Mouse (Mus musculus) intestine, embryonic 15.5 days (tissue): ENCODE results near the gene Btnl6. TPM values are rescaled to one million over a fixed set of nuclear protein-coding genes. Genes with fewer than 3 reads are reported as not detected.

Experiments used
- ATAC-seq: fragments of 200-750 bp; cut with Nextera tagmentation; 2 replicates; pipeline ENCODE4 v1.8.0; 2017; ENCODE audit warnings: moderate TSS enrichment, moderate library complexity
- H3K27ac ChIP-seq: fragments of 300-500 bp; sonication (generic); 2 replicates; pipeline ENCODE4 v1.5.1; 2015; ENCODE audit warnings: mild to moderate bottlenecking, inconsistent platforms
- H3K27me3 ChIP-seq: fragments of 300-500 bp; sonication (generic); replicated peaks from 2 replicates; pipeline ENCODE4 v1.6.1; 2015; ENCODE audit warnings: inconsistent platforms
- H3K36me3 ChIP-seq: fragments of 300-500 bp; sonication (generic); 2 replicates; pipeline ENCODE4 v1.6.1; 2015; ENCODE audit warnings: inconsistent platforms
- H3K4me1 ChIP-seq: fragments of 300-500 bp; sonication (generic); replicated peaks from 2 replicates; pipeline ENCODE4 v1.6.1; 2015; ENCODE audit warnings: inconsistent platforms
- H3K4me2 ChIP-seq: fragments of 300-500 bp; sonication (generic); replicated peaks from 2 replicates; pipeline ENCODE4 v1.6.1; 2015; ENCODE audit warnings: mild to moderate bottlenecking, inconsistent platforms
- H3K4me3 ChIP-seq: fragments of 300-500 bp; sonication (generic); replicated peaks from 2 replicates; pipeline ENCODE4 v1.5.1; 2015; ENCODE audit warnings: inconsistent platforms
- H3K9ac ChIP-seq: fragments of 300-500 bp; sonication (generic); 2 replicates; pipeline ENCODE4 v1.6.1; 2015; ENCODE audit warnings: inconsistent platforms
- H3K9me3 ChIP-seq: fragments of 300-500 bp; sonication (generic); 2 replicates; pipeline ENCODE4 v1.6.1; 2016; ENCODE audit warnings: inconsistent platforms
- WGBS: fragments of 180-500 bp; shearing (Covaris S2); methylation state at CpG from one replicate; pipeline ENCODE4 v1.1.7; 2015; 5-methylcytosine and 5-hydroxymethylcytosine counted together
- polyA plus RNA-seq: library from polyadenylated mRNA; unstranded; fragments of >200 nt; fragmentation: Nextera tagmentation; extraction: Ambion mirVana; gene quantifications from 2 replicates; pipeline ENCODE4 v1.2.1, GENCODE M21; 2015

Gene Btnl6
- polyA plus RNA-seq, result 13.1 and 15.2 TPM in 2 replicates

DNA sequence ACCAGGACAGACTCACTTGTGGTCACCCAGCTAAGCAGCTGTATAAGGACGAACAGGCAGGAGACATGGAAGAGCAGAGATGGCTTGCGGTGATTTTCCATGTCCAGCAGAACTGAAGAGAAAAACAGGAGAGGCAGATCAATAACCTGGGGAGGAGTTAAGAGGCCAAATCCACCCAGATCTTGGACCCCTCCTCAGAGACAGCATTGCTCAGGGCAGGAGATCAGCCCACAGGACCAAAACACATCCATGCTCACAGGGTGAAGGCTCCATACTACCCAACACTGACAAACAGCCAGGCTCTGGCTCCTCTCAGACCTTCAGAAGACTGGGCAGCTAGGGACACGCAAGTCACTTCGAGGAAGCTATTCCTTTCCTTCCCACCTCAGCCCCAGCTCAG lies at the start of gene Btnl6:
Gene Btnl6, minus strand, starts transcription at position 101 of the 400 bp plus-strand sequence.
- H3K27me3 ChIP-seq, result 0 out of 2 replicates have a peak, but pooled peaks cover 2% of the 10 kb centered on the region
- no peak for ATAC-seq
- H3K4me2 ChIP-seq, result peak within 1 kb of the TSS; percentile 22
- no peaks in the 10 kb centered on the region for H3K9me3 ChIP-seq
- WGBS, result 90% methylated on average over 4 of the region's 4 CpGs
- 0 out of 2 replicates have a peak within 1 kb of the TSS, but pooled peaks have one; percentile 6 for H3K4me3 ChIP-seq
- H3K9ac ChIP-seq, result peak within 1 kb of the TSS; percentile 13; the same call in 1 of the 2 replicates
- H3K27ac ChIP-seq, result peak within 1 kb of the TSS; percentile 62
- no peaks in the 10 kb centered on the region for H3K36me3 ChIP-seq
- H3K4me1 ChIP-seq, result no peaks in the 10 kb centered on the region

DNA sequence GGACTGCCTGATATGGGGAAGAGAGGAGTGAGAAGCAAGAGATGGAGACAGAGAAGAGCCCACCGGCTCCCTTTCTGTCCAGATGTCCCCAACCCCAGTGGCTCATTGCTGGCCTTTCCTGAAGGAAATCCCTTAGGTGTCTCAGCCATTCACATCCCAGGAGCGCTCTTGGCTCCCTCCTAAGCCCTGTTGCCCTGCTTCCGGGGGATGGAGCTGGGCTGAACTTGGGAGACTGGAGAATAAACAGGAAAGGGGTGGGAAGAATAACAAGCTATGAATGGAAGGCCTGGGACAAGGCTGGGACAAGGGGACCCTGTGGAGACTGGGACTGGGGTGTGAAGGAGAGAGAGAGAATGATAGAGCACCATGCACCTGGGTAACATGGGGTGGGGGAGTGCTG lies 47.6 kb upstream of the Btnl6 start:
- ATAC-seq, result 0 out of 2 replicates have a peak, but pooled peaks have one; percentile 21
- H3K27me3 ChIP-seq, result no peaks in the 10 kb centered on the region
- H3K4me3 ChIP-seq, result peak overlapping the region; percentile 10
- no peak overlapping the region for H3K9ac ChIP-seq
- no peaks in the 10 kb centered on the region for H3K9me3 ChIP-seq
- WGBS, result 42% methylated on average over 3 of the region's 3 CpGs
- no peaks in the 10 kb centered on the region for H3K36me3 ChIP-seq
- peak overlapping the region; percentile 70 for H3K27ac ChIP-seq
- peak overlapping the region; percentile 39 for H3K4me2 ChIP-seq
- H3K4me1 ChIP-seq, result peaks cover 10% of the 10 kb centered on the region

DNA sequence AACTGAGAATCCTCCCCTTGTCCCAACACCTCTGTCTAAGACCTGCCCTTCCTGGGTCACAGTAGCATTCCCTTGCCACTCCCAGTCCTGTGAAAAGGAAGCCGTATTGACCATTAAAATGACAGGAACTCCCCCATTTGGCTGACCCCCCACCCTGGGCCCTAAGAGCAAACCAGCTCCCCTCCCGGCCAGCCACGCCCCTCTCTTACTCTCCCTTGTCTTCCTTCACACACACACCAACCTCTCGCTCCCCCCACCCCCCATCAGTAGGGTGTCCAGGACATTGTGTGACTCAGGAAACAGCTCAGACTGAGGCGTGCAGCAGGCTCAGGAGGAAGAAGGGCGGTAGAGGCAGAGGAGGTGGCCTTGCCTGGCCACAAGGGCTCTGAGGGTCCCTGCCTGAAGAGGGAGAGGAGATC lies 46.9 kb upstream of the Btnl6 start, which contains the start of gene Notch4:
Gene Notch4, plus strand, starts transcription at position 266 of the 419 bp plus-strand sequence.
- Histone ChIP-seq H3K9me3 (no peaks in the 10 kb centered on the region), H3K4me1 (peaks cover 10% of the 10 kb centered on the region), H3K4me2 (peak within 1 kb of the TSS; percentile 39), H3K36me3 (no peaks in the 10 kb centered on the region), H3K27ac (peak within 1 kb of the TSS; percentile 70), H3K9ac (no peak within 1 kb of the TSS), H3K4me3 (peak within 1 kb of the TSS; percentile 10), H3K27me3 (no peaks in the 10 kb centered on the region)
- 7% methylated on average over 6 of the region's 6 CpGs for WGBS
- ATAC-seq, result peak; percentile 49

DNA sequence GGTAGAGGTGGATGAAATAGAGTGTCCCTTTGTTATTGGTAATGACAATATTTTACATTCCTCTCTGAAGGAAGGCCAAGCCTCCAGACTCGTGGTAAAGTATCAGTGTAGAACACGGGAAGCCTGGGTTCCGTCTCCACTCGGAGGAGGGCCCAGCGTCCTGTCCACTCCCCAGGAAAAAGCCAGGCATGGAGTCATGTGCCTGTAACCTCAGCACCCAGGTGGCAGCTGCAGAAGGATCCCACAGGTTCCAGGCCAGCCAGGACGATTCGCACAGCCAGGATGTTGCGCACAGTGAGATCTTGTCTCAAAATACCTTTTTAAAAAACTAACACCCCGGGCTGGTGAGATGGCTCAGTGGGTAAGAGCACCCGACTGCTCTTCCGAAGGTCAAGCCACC lies 46.2 kb upstream of the Btnl6 start:
- no peaks in the 10 kb centered on the region for H3K27me3 ChIP-seq
- H3K4me2 ChIP-seq, result no peak overlapping the region
- no peak for ATAC-seq
- no peak overlapping the region for H3K9ac ChIP-seq
- no peak overlapping the region for H3K4me3 ChIP-seq
- no peaks in the 10 kb centered on the region for H3K9me3 ChIP-seq
- no peak overlapping the region for H3K27ac ChIP-seq
- H3K36me3 ChIP-seq, result no peaks in the 10 kb centered on the region
- WGBS, result 66% methylated on average over 11 of the region's 11 CpGs
- peaks cover 10% of the 10 kb centered on the region for H3K4me1 ChIP-seq

DNA sequence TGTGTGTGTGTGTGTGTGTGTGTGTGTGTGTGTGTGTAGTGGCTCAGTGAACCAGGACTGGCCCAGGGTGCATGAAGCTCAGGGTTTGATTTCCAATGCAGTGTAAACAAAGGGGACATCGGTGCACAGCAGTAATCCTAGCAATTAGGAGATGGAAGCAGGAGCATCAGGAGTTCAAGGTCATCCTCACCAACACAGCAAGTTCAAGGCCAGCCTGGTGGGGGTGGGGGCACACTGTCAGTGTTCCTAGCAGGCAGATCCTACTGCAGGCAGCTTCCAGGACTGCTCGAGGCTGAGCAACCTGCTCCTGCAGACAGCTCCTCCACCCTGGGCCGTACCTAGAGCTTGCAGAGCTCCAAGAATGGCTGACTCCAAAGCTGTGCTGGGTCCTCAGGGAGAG lies 45.4 kb upstream of the Btnl6 start:
- H3K27ac ChIP-seq, result no peak overlapping the region
- H3K4me2 ChIP-seq, result no peak overlapping the region
- H3K4me3 ChIP-seq, result no peak overlapping the region
- no peak for ATAC-seq
- H3K27me3 ChIP-seq, result no peaks in the 10 kb centered on the region
- H3K36me3 ChIP-seq, result no peaks in the 10 kb centered on the region
- H3K9me3 ChIP-seq, result no peaks in the 10 kb centered on the region
- WGBS, result 60% methylated on average over 3 of the region's 3 CpGs
- H3K9ac ChIP-seq, result no peak overlapping the region
- peaks cover 10% of the 10 kb centered on the region for H3K4me1 ChIP-seq

DNA sequence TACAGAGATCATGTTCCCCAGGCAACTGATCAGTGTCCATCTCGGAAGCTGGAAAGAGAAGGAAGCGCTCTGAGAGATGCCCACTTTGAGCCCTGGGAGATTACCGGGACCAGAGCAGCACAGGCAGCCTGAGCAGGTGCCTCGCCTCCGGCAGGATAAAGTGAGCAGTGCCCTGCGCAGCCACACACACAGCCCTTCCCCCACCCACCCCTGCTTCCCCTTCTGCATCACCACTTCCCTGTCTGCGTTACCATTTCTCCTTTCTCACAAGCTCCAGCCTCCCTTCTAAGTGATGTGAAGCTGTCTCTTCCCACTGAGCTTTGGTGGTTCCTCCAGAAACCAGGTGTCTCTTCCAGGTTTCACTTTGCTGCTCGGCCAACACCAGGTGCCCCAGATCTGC lies 44.0 kb upstream of the Btnl6 start:
- ATAC-seq, result no peak
- WGBS, result 54% methylated on average over 8 of the region's 8 CpGs
- Histone ChIP-seq H3K4me2 (no peak overlapping the region), H3K4me1 (peaks cover 10% of the 10 kb centered on the region), H3K9ac (no peak overlapping the region), H3K9me3 (no peaks in the 10 kb centered on the region), H3K4me3 (no peak overlapping the region), H3K27ac (0 out of 2 replicates have a peak overlapping the region, but pooled peaks have one; percentile 51), H3K36me3 (no peaks in the 10 kb centered on the region), H3K27me3 (no peaks in the 10 kb centered on the region)

DNA sequence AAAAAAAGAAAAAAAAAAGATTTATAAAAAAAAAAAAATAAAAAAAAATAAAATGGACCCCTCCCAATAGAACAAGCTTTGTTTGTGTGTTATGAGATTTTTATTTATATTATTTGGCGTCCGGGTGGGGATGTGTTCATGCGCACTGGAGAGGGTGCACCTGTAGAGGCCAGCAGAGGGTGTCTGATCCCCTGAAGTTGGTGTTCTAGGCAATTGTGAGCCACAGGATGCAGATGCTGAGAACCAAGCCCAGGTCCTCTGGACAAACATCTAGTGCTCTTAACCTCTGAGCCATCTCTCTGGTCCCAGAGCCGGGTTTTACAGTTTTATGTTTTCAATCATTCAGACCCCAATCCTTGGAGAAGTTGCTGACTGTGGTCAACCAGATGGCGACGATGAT lies 43.3 kb upstream of the Btnl6 start:
- ATAC-seq, result no peak
- 90% methylated on average over 6 of the region's 6 CpGs for WGBS

DNA sequence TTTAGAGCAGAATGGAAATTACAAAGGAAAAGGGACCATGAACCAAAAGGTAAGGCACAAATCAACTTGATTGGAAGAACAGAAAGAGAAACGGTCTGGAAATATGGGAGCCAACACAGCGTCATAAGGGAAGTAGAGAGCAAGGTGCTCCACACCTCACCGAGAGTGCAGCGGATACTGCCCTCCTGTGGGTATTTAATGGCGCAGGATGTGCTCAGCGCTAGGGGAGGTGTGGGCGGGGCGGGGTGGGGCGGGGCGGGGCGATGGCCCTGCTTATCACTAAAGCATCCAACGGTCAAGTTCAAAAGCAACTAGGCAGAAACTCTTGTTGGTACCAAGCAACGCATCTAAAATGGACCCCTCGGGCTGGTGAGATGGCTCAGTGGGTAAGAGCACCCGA lies 42.7 kb upstream of the Btnl6 start:
- H3K4me2 ChIP-seq, result no peak overlapping the region

More for the DNA sequence above, 43.3 kb upstream of the Btnl6 start:
- peaks cover 10% of the 10 kb centered on the region for H3K4me1 ChIP-seq
- H3K27ac ChIP-seq, result no peak overlapping the region
- no peaks in the 10 kb centered on the region for H3K27me3 ChIP-seq
- H3K4me3 ChIP-seq, result no peak overlapping the region
- H3K36me3 ChIP-seq, result no peaks in the 10 kb centered on the region
- no peak overlapping the region for H3K4me2 ChIP-seq
- H3K9me3 ChIP-seq, result no peaks in the 10 kb centered on the region
- H3K9ac ChIP-seq, result no peak overlapping the region

DNA sequence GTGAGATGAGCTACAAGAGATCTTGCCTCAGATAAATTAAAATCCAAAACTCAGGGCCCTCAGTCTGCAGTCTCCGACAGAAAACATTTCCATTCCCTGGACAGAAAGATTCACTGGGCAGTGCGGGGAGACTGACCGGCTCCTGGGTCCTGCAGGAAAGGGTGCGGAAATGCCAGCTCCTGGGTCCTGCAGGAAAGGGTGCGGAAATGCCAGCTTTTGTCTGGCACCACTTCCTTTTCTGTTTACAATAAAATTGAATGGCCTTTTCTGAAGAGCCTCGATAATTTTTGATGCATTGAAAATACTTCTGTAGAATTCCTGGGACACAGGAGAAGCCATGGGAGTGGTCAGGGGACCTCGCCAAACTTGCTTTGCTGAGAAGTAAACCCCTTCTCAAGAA lies 42.0 kb upstream of the Btnl6 start:
- no peaks in the 10 kb centered on the region for H3K9me3 ChIP-seq
- no peak overlapping the region for H3K27ac ChIP-seq
- ATAC-seq, result no peak
- peaks cover 3% of the 10 kb centered on the region for H3K4me1 ChIP-seq
- H3K27me3 ChIP-seq, result no peaks in the 10 kb centered on the region
- no peak overlapping the region for H3K9ac ChIP-seq
- no peak overlapping the region for H3K4me2 ChIP-seq
- no peak overlapping the region for H3K4me3 ChIP-seq
- H3K36me3 ChIP-seq, result no peaks in the 10 kb centered on the region
- 82% methylated on average over 7 of the region's 7 CpGs for WGBS

More for the DNA sequence above, 42.7 kb upstream of the Btnl6 start:
- no peaks in the 10 kb centered on the region for H3K9me3 ChIP-seq
- no peak overlapping the region for H3K4me3 ChIP-seq
- no peak overlapping the region for H3K9ac ChIP-seq
- no peaks in the 10 kb centered on the region for H3K27me3 ChIP-seq
- peaks cover 10% of the 10 kb centered on the region for H3K4me1 ChIP-seq
- ATAC-seq, result peak; percentile 59
- WGBS, result 24% methylated on average over 15 of the region's 15 CpGs
- H3K27ac ChIP-seq, result no peak overlapping the region
- no peaks in the 10 kb centered on the region for H3K36me3 ChIP-seq

DNA sequence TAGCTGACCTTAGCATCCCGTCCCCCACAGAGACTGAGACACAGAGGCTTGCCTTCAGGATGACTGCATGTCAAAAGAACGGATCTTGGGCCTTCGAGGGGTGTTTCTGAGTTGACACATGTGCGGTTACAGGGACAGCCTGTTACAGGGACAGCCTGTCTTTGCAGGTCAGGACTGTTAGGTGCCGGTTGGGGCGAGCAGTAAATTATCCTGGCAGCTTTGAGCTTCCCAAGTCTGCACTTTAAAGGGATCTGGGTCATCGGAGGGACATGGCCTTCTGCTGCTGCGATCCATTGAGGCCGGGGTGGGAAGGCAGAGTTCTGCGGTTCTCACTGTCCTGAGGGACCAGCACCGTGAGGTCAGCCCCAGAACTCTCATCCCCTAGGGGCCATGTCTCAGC lies 40.3 kb upstream of the Btnl6 start:
- WGBS, result 59% methylated on average over 11 of the region's 11 CpGs
- no peaks in the 10 kb centered on the region for H3K27me3 ChIP-seq
- no peak for ATAC-seq
- H3K4me3 ChIP-seq, result no peak overlapping the region
- H3K4me1 ChIP-seq, result no peaks in the 10 kb centered on the region
- no peak overlapping the region for H3K9ac ChIP-seq
- H3K9me3 ChIP-seq, result no peaks in the 10 kb centered on the region
- H3K4me2 ChIP-seq, result no peak overlapping the region
- no peaks in the 10 kb centered on the region for H3K36me3 ChIP-seq
- no peak overlapping the region for H3K27ac ChIP-seq

DNA sequence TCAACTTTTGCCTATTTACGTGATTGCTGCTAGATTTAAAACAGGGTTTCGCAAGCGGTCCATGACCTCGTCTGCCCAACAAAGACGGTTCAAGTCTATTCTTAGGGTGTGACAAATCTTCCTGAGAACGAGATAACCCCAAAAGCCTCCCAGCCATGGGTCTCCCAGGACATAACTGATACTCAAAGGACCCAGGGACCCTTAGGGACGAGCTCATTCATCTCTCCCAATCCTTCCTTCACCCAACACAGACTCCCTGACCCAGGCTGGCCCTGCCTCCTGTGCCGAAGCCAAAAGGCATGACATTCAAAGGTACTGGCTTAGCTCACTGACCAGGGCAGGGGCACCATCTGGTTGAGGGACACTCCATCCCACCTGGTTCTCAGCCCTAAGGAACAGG lies 39.3 kb upstream of the Btnl6 start:
- Histone ChIP-seq H3K9me3 (no peaks in the 10 kb centered on the region), H3K27ac (no peak overlapping the region), H3K36me3 (no peaks in the 10 kb centered on the region), H3K4me2 (no peak overlapping the region), H3K4me1 (no peaks in the 10 kb centered on the region), H3K27me3 (no peaks in the 10 kb centered on the region), H3K4me3 (no peak overlapping the region), H3K9ac (no peak overlapping the region)
- 76% methylated on average over 8 of the region's 8 CpGs for WGBS
- ATAC-seq, result no peak

DNA sequence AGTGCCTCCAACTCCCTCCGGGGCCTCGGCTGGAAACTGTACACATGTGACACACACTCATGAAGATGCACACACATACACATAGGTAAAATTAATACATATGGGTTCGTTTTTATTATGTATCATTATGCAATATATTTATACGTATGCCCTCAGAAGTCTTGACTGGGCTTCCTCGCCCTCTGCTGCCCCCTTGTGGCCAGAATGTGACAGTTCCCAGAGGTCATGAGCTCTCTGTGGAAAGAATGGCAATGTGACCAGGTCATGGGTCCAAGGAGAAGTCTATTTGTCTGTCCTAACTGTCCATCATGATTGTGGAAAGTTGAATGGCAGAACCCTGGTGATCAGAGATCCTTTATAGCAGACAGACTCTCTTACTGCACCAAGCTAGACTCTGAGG lies 38.3 kb upstream of the Btnl6 start:
- H3K27me3 ChIP-seq, result no peaks in the 10 kb centered on the region
- peak; percentile 55 for ATAC-seq
- WGBS, result 23% methylated on average over 5 of the region's 5 CpGs

DNA sequence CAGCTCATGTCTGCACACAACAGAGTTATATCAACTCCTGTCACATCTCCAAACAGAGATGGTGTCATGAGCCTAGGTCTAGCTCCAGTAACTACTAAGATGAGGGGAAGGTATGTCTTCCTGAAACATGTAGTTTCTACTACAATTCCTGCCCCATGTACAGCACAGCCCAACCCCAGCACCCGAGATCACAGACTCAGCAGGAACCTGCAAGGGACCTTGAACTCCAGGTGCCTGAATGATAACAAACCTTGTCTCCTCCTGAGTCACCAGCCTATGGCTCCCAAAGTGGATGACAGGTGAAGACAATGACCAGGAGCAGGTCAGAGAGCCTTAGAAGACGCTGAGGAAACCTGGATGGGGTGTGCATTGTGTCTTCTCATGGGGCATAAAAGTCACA lies 32.7 kb upstream of the Btnl6 start:
- H3K4me3 ChIP-seq, result no peak overlapping the region
- 68% methylated on average over 2 of the region's 2 CpGs for WGBS
- H3K4me1 ChIP-seq, result no peaks in the 10 kb centered on the region
- no peaks in the 10 kb centered on the region for H3K27me3 ChIP-seq
- H3K9ac ChIP-seq, result no peak overlapping the region
- no peaks in the 10 kb centered on the region for H3K36me3 ChIP-seq
- ATAC-seq, result no peak
- no peak overlapping the region for H3K27ac ChIP-seq
- H3K4me2 ChIP-seq, result no peak overlapping the region
- no peaks in the 10 kb centered on the region for H3K9me3 ChIP-seq

More for the DNA sequence above, 38.3 kb upstream of the Btnl6 start:
- no peaks in the 10 kb centered on the region for H3K9me3 ChIP-seq
- H3K4me3 ChIP-seq, result no peak overlapping the region
- H3K9ac ChIP-seq, result no peak overlapping the region
- H3K36me3 ChIP-seq, result no peaks in the 10 kb centered on the region
- H3K27ac ChIP-seq, result no peak overlapping the region
- no peak overlapping the region for H3K4me2 ChIP-seq
- no peaks in the 10 kb centered on the region for H3K4me1 ChIP-seq
